Mouse (Mus musculus): ENCODE results near the gene Epn2. TPM values are rescaled to one million over a fixed set of nuclear protein-coding genes. Genes with fewer than 3 reads are reported as not detected.

Gene Epn2
- total RNA-seq, 2 experiments from 2014 or later, result 19.4 to 24.8 TPM

DNA sequence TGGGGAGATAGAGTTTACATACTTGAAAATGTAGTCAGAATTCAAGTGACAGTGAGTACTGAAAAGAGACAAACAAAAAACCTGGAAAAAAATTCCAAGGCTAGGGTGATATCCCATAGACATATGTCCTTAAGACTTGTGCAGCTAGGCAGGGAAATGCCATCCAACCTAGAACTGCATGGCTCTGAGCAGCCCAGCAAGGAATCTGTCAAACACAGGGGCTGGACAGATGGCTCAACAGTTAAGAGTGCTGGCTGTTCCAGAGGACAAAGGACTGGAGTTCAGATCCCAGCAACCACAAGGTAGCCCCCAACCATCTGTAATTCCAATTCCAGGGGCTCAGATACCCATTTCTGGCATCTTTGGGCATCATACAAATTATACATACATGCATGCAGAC, 28.9 kb downstream of the Epn2 start:
- intact Hi-C loops (cut with DNase I; ENCODE audit: low total_unique reads), result no loop called here
- DNase-seq, result no peak

- intact Hi-C loops (cut with DNase I; ENCODE audit: low total_unique reads), result no loop called here
- DNase-seq, result no peak
These were observed 31.8 kb downstream of the Epn2 start for GRCm38 (mm10) chr11:61547710-61548109.

DNA sequence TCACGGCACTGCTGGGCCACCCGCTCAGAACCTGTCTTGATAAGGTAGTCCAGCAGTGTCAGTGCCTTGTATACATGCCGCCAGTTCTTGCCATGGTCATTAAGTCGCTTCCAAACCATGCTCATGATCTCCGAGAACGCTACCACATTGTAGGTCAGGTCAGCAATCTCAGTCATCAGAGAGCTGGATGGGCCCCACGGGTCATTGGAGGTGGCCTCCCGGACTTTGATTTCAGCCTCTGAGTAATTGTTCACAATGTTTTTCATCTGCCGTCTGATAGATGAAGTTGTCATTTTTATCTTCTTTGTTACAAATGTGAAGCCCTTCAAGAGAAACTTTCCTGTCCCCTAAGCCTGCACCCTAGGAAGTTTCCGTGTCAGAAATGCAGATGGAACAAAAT, 33.0 kb downstream of the Epn2 start:
- intact Hi-C loops (cut with DNase I; ENCODE audit: low total_unique reads), result no loop called here
- DNase-seq, result no peak

GRCm38 (mm10) chr11:61545586-61545985, 33.9 kb downstream of the Epn2 start:
- intact Hi-C loops (cut with DNase I; ENCODE audit: low total_unique reads), result no loop called here

GRCm38 (mm10) chr11:61541106-61541505, 38.4 kb downstream of the Epn2 start:
- no peak for DNase-seq
- intact Hi-C loops (cut with DNase I; ENCODE audit: low total_unique reads), result no loop called here

More at GRCm38 (mm10) chr11:61545586-61545985, 33.9 kb downstream of the Epn2 start:
- no peak for DNase-seq

DNA sequence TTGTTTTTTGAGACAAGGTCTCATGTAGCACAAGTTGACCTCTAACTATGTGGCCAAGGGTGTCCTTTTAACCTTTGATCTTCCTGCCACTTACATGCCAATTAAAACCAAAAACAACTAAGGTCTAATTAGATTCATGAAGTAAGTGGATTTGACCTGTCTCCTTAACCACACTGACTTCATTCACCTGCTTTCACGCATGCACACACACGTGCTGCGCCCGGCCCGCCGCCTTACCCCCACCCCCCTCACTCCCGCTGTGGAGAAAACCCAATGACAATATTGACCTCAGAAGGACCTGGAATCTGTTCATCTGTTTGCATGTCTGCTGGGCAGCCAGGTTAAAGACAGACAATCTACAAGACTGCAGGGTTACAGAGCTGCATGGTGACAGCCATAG, 38.8 kb downstream of the Epn2 start:
- no peak for DNase-seq
- intact Hi-C loops (cut with DNase I; ENCODE audit: low total_unique reads), result no loop called here

- intact Hi-C loops (cut with DNase I; ENCODE audit: low total_unique reads), result no loop called here
- no peak for DNase-seq
These were observed 42.1 kb downstream of the Epn2 start for GRCm38 (mm10) chr11:61537362-61537761.

DNA sequence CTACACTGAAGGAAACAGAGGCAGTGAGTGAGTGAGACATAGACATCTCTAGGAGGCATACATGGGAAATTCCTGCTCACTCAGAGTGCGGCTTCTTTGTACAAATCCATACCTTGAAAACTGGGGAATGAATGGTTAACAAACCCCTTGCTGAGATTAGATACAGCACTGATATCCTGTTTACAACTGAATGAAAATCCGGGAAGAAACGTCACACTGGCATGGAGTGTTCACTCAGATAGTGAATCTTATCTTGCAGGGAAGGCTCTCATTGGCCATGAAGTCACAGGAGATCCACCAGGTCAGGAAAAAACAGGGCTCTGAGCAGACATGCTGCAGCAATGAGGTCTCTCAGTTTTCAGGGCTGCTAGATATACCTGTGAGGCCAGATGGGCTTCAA, 42.5 kb downstream of the Epn2 start:
- intact Hi-C loops (cut with DNase I; ENCODE audit: low total_unique reads), result no loop called here
- DNase-seq, result no peak

DNA sequence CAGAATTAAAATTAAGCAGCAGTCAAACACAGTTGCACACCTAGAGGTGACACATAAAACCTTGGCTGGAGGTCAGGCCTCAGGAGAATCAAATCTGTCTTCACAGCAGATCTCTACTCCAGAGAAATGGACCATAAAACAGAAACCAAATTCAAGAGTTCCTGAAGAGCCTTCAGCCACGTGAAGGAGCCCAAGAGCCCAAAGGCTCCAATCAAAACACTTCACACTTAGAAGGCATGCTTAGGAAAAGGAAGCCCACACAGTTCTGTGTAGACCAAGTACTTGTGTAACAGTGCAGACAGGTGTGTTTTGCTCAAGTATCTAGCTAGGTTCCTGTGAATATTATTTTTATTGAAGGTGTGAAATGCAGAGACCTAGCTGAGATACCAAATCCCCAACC, 44.0 kb downstream of the Epn2 start:
- intact Hi-C loops (cut with DNase I; ENCODE audit: low total_unique reads), result no loop called here
- no peak for DNase-seq

DNA sequence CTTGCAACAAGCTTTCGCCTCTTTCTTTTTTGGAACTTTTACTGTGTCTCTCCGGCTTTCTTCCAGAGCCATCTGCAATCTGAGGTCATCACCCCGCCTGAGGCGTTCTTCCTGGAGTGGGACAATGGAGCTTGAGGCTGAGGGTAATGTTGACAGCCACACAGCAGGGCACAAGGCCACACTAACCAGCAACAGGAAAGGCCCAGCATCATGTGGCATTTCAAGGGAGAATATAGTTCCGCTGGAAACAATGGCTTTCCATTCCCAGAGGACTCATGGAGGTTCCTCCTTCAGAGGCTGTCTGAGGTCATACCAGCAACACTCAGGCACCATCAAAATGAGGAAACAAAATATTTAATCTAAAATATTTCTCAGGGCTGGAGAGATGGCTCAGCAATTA, 45.9 kb downstream of the Epn2 start:
- peak; percentile 15 for DNase-seq
- intact Hi-C loops (cut with DNase I; ENCODE audit: low total_unique reads), result no loop called here

GRCm38 (mm10) chr11:61532820-61533219, 46.7 kb downstream of the Epn2 start:
- intact Hi-C loops (cut with DNase I; ENCODE audit: low total_unique reads), result no loop called here
- no peak for DNase-seq

DNA sequence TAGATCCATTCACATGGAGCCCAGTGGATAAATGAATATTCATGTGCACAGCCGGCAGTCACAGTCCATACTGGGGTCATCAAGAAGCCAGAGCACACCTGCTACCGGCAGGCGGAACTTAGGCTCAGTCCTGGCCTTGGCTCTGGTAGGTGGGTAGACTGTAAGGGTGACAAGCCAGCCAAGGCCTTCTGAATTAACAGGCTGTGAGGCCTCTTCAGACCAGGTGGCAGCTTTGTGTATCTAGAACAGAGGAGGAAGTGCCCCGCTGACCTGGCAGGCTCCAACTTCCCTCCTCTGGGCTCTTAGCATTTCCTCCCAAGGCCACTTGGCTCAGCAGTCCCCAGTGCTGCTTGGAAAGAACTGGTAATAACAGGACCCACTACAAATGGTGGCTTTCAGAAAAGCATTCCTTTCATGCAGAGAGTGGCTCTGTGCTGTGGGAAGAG, 50.2 kb downstream of the Epn2 start:
- intact Hi-C loops (cut with DNase I; ENCODE audit: low total_unique reads), result no loop called here
- DNase-seq, result peak; percentile 18

- no peak for DNase-seq
These were observed 52.6 kb downstream of the Epn2 start for GRCm38 (mm10) chr11:61526872-61527271.

GRCm38 (mm10) chr11:61519484-61520107, 59.9 kb downstream of the Epn2 start:
- DNase-seq, result no peak
- intact Hi-C loops (cut with DNase I; ENCODE audit: low total_unique reads), result loop anchor here (5.0 kb wide), 1 partner anchor 108 kb away; no protein-coding TSS in a partner anchor

More at GRCm38 (mm10) chr11:61526872-61527271, 52.6 kb downstream of the Epn2 start:
- intact Hi-C loops (cut with DNase I; ENCODE audit: low total_unique reads), result no loop called here

DNA sequence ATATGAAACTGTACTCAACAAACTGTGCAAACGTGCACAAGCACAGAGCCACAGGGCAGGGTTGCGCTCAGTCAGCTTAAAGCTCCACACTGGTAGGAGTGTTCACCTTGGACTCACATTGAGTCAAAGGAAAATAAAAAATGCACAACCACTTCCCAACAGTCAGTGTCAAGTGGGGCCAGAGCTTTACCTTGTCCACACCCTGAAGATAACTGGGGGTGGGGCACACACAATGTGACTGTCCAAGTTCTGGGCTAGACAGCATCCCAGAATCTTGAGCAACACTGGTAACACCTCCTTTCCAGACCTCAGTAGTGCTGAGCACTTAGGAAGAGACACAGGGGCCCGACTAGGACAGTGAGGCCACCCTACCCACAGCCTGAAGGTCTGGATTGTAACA, 60.6 kb downstream of the Epn2 start:
- no peak for DNase-seq
- intact Hi-C loops (cut with DNase I; ENCODE audit: low total_unique reads), result loop anchor here (5.0 kb wide), 1 partner anchor 108 kb away; no protein-coding TSS in a partner anchor

- intact Hi-C loops (cut with DNase I; ENCODE audit: low total_unique reads), result loop anchor here (5.0 kb wide), 1 partner anchor 109 kb away; no protein-coding TSS in a partner anchor
- DNase-seq, result no peak
These were observed 61.5 kb downstream of the Epn2 start for GRCm38 (mm10) chr11:61517971-61518370.

DNA sequence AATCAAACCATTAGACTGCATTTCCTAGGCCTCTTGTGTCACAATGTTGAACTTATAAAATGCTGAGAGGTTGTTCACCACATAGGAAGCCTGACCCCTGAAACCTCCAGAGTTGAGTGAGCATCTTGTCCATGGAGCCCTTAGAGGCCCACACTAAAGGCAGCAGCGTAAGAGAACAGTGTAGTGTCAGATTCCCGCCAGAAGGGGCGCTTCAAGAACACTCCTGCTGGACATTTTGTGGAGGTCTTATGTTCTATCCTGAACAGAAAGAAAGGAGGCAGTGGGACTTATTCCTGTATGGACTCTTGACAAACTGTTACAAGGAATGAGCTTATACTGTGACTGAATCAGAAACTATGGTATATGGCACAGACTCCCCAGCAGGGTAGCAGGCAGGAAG, 64.5 kb downstream of the Epn2 start:
- intact Hi-C loops (cut with DNase I; ENCODE audit: low total_unique reads), result loop anchor here (5.0 kb wide), 1 partner anchor 112 kb away; no protein-coding TSS in a partner anchor
- peak; percentile 30 for DNase-seq

DNA sequence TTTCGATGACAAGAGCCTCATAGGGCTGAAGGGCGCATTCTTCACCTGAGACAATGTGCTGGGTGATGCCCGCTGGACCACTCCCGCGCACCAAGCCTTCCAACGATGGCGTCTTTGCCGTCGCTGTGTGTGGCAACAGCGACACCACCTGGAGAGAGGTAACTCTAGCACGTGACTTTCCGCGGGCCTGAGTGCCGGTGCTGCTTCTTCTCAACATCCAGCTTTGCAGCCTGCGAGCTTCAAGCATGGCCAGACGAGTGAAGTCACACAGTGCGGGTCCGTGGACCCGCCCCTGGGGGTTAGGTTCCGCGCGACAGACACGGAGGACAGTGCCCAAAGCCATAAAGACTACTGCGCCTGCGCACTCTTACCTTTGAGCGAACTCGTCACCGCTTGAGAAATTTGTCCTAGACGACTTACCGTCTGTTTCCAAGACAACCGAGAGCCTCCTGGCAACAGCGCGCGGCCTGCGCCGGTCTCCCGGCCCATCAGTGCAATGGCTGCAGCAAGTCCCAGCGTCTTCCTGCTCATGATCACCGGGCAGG, 74.7 kb downstream of the Epn2 start, which contains the start of gene B9d1:
Gene B9d1 (plus strand): TSS at position 432 of the 545 bp plus-strand sequence.
- intact Hi-C loops (cut with DNase I; ENCODE audit: low total_unique reads), result loop anchor here (5.0 kb wide), 2 partner anchors 87 to 152 kb away; no protein-coding TSS in a partner anchor
- DNase-seq, result peak; percentile 92

GRCm38 (mm10) chr11:61503933-61504332, 75.6 kb downstream of the Epn2 start:
- intact Hi-C loops (cut with DNase I; ENCODE audit: low total_unique reads), result loop anchor here (5.0 kb wide), 2 partner anchors 87 to 152 kb away; no protein-coding TSS in a partner anchor
- DNase-seq, result no peak

GRCm38 (mm10) chr11:61498736-61499504, 80.6 kb downstream of the Epn2 start:
- intact Hi-C loops (cut with DNase I; ENCODE audit: low total_unique reads), result no loop called here
- no peak for DNase-seq

All from gastrocnemius, postnatal 14 days (tissue).